Comparison of ENCODE assay signal across 11 mouse cellular contexts in the genomic region with DNA sequence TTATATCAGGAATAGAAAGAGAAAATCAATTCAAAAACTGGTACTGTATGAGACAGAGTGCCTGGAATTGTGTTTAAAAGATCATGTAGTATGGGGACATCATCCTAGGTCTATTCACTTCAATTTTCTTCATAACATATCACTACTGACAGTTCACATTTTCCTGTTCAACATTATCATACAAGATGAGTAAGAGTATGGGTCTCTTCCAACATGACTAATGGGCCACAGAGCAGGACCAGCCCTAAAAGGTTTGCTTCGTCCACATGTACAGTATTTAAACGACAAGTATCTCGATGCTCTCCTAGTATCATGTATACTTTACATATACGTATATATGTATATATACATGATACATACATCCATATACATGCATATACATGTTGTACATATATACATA.
"Had no signal": no experiment of that assay in that cellular context is flagged by ENCODE, and none has a peak within 500 bp of the region (broad histone marks: within the 10 kb centered on the region; RNA-seq: fewer than 3 reads in every experiment).

No protein-coding gene starts in this region.

- DNase-seq: lung, adult 18-20 months; lung, embryonic 14.5 days; lung, postnatal 10 days; lung, postnatal 4 days; retina, postnatal 1 day; right cerebral cortex, adult 18-20 months; right cerebral cortex, postnatal 25 days; right cerebral cortex, postnatal 4 days; thymus, adult 2 months; thymus, postnatal 25 days; thymus, postnatal 4 days had no signal
